Mouse (Mus musculus) left cerebral cortex, postnatal 10 days (tissue): Measurements from ENCODE around the gene Gpr83. TPM values are rescaled to one million over a fixed set of nuclear protein-coding genes. Genes with fewer than 3 reads are reported as not detected.

Source experiments
- DNase-seq, 2 experiments: peaks; one replicate each; pipeline ENCODE4 v3.0.0; 2021 to 2022; ENCODE audit warnings: low spot score in 2 of 2, mixed read lengths in 1 of 2; ENCODE audit errors: extremely low spot score in 1 of 2
- intact Hi-C: fragments of 180-260 bp; cut with DNase I; formaldehyde crosslinking; loops from one replicate; pipeline ENCODE4 v1.15.1; 2025
- total RNA-seq, 2 experiments: library from RNA; stranded (reverse); gene quantifications; 2 replicates each; pipeline ENCODE4 v1.2.3; 2021

Gpr83 gene
- total RNA-seq = 1 to 10 TPM; 5.4 to 10.0 TPM

DNA sequence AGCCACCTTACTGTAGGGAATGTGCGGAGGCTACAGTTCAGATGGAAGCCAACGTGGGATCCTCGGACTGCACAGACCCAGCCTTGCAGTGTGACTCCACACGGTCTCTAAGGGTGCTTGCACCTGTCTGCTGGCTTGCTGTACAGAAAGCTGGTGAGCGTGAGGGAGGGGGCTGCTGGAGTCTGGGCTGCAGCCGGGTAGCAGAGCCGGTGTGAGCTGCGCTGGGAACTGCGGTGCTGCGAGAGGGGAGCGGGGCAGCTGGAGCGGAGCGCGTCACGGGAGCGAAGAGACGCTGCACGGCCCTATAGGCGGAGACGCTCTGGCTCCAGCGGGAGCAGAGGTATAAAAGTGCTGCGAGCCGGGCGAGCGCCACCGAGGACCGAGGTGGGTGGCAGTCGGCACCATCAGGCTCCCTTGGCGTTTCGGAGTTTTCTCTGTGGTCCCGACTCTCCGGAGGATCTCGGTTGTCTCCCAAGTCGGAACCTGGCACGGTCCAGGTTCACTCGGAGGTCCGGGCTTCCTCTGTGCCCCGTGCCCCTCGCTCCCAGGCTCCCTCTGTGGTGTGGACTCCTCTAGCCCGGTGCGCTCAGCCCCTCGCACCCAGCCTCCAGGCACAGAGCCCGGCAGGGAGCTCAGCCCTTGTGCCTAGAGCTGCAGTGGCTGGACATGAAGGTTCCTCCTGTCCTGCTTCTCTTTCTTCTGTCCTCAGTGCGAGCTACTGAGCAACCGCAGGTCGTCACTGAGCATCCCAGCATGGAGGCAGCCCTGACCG, at the start of gene Gpr83:
TSS of gene Gpr83 (plus strand) at position 343 of the 772 bp plus-strand sequence.
- intact Hi-C loops = no loop called here
- peak; percentile 25 to 59 for DNase-seq

DNA sequence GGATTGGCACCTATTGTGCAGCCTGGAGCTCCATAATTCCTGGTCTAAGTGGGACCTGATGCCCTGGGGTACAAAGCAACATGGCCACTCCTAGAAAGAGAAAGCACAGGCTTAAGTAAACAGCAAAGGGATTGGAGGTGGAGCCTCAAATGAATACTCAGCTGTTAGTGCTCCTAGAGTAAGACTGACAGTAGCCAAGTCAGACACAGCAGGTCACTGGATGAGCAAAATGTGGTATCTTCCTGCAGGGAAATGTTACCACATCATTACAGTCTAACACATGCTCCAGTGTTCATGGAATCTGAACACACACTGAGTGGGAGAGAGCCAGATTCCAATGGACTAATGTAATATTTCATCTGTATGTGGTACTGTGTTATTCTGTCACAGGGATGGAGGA, 38.6 kb upstream of the Gpr83 start:
- intact Hi-C loops = no loop called here
- no peak for DNase-seq

DNA sequence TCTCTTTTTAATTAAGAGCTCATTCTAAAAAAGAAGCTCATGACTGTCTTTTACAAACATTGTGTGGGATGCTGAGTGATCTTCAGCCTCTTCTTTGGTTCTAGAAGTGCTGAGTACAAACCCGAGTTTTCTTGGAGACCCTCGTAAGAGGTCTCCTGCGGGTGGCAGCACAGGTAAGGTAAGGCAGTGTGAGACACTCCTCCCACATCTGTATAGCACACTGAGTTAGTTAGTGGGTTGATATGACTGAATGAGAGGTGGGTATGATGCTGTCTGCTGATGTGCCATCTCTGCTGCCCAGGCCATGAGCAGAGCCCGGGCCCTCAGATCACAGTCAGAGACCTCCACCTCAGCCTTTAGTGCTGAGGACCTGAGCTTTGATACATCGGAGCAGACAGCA, 35.2 kb upstream of the Gpr83 start:
- intact Hi-C loops = no loop called here
- no peak for DNase-seq

DNA sequence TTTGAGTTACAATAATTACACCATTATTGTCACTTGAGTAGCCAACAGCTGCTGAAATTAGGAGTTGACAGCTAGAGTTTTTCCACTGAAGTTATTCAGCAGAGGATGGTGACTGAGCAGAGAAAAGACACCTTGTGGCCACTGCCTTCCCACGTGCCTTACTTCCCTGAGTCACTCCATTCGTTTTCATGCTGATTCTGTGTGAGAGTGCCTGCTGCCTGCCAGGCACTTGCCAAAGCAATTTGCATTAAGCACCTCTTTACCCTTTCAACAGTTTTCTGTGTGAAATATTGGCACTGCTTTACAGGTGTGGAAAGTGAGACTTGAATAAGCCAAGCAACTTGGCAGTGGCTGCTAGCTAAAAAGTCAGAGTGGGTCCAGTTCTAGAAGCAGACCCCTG, 32.1 kb upstream of the Gpr83 start:
- no peak for DNase-seq
- intact Hi-C loops = no loop called here

DNA sequence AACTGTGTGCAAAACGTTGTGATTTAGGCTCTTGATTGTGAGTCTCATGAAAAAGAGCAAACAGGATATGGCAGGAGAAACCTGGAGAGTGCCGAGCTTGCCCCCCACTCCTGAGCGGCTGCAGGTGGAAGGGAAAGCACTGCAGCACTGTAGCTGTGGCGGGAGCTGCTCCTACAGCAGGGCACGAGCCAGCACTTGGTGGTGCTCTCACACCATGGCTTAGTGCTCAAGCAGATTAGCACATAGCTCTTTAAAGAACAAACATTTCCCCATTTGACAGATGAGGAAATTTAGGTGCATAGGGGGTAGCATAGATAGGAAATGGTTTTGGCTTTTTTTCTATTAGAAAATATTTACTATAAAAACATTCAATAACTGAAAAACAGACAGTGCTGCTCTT, 28.0 kb upstream of the Gpr83 start:
- no peak for DNase-seq
- intact Hi-C loops = no loop called here

DNA sequence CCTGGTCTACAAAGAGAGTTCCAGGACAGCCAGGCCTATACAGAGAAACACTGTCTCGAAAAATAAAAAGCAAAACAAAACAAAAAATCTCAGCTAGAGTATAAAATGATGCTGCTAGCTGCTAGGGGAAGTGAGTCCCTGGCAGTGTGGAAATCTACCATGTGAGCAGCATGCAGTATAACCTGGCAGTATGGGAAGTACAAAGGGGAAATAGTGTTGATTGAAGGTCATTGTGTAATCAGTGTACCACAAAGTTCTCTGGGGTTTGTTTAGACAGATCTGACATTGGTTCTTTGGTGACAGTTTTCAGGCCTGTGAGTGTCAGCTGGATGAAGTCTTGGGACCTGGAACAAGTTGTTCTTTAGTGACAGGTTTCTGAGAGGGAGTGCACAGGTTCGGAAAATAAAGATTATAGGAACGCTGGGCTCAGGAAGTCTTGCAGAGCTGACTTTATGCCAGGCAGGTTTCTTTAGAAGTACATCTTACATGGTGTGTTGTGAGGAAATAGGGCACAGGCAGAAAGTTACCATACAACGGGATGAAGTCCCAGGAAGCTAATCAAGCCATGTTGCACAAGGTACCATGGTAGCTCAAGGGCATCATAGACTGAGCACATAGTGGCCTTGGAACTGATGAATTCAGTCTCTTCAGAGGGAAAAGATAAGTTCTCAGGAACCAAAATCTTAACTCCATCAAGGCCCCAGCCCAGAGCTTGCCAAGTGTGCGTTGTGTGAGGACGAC, 24.5 kb upstream of the Gpr83 start:
- no peak for DNase-seq
- intact Hi-C loops = no loop called here

DNA sequence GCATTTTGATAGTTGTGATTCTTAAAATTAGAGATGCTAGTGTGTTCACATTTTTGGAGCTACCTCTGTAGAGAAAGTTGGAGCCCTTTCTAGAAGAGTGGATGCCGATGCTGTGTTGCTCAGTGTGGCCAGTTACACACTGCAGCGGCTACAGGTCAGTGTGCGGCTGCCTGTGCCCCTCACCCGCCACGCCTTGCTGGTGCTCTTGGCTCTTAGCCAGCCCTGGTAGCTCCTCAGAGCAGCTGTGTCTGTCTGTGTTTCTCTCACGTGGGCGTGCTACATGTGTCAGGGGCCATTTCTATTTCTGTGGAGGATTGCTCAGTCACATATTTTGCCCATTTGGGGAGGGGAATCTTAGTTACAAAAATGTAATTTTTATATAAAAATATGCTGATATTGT, 20.5 kb upstream of the Gpr83 start:
- intact Hi-C loops = no loop called here
- DNase-seq = peak in 1 of 2 experiments; percentile 73

DNA sequence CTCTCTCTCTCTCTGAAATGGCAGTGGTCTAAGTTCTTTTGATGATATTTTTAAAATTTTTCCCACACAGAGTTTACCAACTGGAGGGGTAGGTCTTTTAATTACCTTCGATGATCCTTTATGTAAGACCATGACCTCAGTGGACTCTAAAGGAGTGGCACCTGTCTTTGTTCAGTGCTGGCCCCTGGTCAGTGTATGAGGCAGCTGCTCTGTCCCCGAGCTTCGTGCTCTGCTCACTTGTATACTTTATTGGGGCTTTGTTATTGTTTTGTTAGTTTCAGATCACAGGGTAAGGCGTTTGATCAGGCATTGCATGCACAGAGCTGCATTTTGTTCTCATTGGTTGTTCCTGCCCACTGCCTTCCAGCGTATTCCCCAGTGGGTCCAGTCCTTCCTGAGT, 20.0 kb upstream of the Gpr83 start:
- intact Hi-C loops = no loop called here
- no peak for DNase-seq

DNA sequence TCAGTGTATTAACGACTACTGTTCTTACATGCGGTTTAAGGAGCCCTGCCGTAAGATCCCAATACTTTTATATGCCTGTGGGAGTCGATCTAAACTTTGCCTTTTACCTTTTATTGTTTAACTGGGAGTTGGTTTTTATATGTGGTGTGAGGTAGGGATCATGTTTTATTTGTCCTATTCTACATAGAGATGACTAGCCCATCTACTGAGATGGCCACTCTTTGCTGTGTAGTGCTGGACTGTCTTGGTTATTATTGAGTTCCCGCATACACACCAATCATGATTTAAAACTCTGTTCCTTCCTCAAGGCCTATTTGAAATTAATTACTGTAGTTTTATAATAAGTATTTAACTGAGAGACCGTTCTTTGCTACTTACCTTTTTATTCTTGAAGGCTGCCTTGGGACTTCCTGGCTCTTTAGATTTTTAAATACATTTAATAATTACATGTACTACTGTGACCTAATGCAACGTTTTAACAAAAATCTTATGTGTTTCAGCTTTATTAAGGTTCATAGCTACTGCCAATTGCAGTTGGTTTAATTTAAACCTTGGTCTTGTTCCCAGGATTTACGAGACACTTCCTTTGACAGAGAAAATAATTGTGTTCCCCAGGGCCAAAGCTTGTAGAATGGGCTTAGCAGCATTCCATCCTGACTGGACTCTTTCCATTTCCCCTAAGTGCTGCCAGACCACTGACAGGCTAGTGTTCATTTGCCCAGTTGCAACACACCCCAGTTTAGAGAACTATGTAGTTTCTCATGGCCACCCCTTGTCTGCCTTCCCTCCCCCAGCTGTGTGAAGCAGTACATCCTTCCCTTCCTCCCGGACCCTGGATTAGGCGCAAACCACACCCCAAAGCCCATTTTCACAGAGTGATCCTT, 17.9 kb upstream of the Gpr83 start:
- intact Hi-C loops = no loop called here
- peak in 1 of 2 experiments; percentile 10 for DNase-seq

DNA sequence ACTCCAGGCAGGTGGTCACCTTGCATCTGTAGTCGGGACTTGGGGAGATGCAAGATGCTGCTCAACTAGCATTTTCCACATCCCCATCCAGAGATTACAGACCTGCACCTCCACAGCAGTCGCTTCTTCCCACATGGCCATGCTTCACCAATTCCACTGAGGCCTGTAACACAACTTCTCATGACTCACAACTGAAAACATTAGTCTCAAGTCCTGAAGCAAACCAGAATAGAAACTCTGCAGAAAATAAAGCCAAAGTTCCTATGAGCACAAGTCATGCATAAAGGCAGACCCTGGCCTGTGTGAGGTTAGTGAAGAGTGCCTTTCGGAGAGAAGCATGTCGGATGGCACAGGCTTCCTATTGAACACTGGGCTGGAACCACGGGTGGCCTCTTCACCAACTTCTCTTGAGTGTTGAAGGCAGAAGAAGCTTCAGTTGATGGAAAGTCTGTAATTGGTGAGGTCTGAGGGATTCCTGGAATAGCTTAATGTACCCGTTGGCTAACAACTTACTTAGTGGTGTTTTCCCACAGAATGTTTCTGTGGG, 16.6 kb upstream of the Gpr83 start:
- intact Hi-C loops = no loop called here
- no peak for DNase-seq

DNA sequence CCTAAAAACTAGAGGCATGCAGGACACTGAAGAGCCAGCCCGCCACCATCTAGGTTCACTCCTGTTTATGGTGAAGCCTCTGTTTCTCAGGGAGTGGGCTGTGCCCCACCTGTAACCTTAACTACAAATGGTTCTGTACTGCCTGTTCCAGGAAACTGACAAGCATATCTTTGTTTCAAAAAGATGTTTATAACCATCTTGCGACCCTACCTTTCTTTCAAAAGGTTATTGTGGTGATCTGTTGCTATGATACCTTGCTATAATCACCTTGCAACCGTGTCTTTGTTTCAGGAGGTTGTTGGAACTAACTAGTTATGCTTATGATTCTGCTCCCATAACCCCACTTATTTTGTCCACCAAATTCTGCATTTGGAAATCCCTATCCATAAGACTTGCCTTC, 16.1 kb upstream of the Gpr83 start:
- DNase-seq = no peak
- intact Hi-C loops = no loop called here

DNA sequence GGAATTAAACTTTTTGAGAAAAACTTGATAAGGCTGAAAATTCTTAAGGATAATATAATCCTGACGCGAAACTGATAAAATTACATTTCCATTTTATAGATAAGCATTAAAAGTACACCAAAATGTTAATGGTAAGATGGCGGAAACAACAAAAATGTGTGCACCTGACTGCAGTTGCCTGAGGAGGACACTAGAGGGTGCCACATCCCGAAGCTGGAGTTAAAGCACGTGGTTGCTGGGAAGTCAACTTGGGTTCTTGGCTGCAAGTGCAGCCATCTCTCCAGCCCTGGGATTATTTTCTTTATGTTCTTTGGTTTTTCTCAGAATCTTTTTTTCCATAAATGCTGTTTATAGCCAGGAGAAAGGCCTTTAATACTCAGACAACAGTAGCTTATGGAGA, 13.6 kb upstream of the Gpr83 start:
- intact Hi-C loops = no loop called here
- DNase-seq = no peak

DNA sequence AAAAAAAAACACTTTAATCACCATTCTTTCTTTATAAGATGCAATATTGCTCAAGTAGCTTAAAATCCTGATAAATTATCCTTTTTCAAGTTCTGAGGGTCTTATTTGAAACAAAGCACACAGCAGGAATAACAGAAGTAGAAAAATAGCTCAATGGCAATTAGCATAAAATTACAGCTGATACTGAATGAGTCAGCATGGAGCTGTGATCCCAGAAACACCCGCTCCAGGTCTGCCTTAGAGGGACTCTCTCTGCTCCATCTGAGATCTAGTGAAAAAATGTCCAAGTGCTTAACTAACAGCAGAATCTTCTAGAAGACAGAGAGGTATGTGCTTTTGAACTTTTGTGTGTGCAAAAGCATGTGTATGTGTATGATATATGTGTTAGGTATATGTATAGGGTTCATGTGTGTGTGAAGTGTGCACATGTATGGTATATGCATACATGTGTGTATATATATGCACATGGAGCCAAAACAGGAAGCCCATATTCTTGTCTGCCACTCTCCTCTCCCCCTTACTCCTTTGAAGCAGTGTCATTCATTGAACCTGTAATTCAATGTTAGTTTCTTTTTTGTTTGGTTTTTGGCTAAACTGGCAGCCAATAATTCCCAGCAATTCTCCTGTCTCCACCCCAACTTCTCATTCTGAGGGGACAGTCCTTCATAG, 11.6 kb upstream of the Gpr83 start:
- intact Hi-C loops = no loop called here
- no peak for DNase-seq

DNA sequence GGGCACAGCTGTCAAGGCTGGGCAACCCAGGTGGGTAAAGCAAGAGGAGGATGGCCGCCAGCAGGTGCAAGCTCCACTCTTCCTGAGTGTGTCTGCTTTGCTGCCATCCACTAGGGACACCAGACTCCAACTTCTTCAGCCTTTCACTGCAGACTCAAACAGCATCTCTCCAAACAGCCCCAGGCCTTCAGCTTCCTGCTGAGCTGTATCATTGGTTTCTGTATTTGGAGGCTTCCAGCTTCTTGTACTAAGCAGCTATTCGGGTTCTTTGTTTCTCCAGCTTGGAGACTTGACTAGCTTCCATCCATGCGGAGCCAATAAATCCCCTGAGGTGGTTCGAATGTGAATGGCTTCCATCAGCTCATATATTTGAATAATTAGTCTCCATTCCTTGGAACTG, 5.4 kb upstream of the Gpr83 start:
- intact Hi-C loops = no loop called here
- DNase-seq = no peak

DNA sequence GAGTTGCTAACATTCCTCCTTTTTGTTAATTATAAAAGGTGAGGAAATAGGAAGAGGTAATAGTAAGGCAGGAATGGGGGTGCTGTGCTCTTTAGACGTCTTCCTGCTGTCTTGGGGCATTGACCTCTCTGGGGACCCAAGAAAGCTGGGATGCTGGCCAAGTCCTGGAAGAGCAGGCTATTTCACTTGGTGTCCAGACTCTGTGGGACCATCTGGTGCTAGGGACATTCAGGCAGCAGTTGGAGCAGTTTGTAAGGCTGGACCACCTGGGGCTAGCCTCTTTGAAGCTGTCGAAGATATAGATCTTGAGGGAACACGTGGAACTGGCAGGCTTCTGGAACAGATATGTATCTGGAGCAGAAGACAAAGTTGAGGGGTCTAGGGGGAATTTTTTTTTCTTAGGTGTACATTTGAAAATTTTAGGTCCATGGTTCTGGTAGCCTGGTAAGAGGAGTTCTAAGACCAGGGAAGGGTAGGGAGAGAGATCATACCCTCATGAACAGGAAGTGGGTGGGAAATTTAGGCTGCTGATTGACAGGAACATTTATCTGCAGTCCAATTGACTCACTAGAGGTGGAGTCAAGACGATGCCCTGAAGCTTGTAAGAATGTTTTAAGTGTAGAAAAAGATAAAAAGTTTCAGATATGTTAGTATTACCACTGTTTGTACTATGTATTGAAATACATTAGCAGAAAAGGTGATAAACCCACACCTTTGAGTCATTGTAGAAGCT, 2.9 kb upstream of the Gpr83 start:
- no peak for DNase-seq
- intact Hi-C loops = no loop called here

DNA sequence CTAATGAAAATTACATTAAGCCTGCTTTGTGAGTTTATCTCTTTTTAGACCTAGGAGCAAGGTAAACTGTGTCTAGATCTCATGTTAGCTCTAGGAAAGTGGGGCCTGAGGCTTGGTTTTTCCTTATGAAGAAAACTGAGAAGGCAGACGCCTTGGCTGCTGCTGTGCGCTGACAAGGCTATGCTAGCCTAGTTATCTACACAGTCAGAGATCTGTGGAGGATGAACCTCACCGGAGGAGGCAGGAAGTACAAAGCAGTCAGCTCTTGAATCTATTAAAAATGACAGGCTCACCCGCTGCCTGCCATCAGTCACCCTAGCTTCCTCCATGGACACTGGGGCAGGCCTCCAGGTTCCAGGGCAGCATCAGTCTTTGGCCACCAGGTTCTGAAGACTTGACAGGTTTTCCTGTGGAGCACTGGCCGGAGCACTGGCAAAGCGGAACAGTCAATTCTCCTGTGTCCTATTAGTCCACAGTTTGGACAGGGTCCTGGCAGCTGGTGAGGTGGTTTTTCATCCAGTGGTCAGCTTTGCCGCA, 1.8 kb upstream of the Gpr83 start:
- DNase-seq = no peak
- intact Hi-C loops = no loop called here

DNA sequence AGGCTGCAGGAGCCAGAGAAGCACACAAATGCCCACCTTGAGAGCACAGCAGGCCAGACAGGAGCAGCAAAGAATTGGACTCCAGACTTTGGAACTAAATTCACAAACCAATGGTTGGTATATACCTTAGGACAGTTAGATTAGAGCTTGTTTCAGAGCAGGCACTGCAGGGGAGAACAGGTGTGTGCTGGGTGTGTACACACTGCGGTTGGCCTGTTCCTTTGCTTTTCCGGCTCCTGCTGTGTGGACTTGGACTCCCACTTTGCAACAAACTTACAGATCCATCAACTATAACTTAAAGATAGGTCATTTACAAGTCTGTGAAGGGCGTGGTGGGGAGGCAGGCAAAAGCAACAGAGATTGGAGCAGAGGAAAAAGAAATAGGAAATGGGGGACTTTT, 1.2 kb upstream of the Gpr83 start:
- intact Hi-C loops = no loop called here
- no peak for DNase-seq

DNA sequence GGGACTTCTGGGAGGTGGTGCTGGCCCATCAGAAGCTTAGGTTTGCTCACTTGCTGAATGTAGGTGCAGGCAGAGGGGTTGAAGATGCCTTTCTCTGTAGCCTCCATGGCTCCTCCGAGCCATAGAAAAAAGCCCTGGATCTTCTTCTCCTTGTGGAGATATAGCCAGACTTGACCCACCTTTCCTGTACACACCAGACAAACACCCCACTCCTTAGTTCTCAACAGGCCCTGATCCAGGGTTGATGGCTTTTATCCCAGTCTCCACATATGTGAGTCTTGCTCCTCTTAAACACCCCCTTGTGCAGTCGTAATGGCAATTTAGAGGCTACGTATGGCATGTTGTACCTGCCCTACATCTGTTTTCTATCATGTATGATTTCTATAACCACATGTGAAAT, 3.1 kb downstream of the Gpr83 start:
- intact Hi-C loops = no loop called here

More for the DNA sequence above, 3.1 kb downstream of the Gpr83 start:
- no peak for DNase-seq
